Mouse (Mus musculus): ENCODE results near the gene Lrmda. TPM values are rescaled to one million over a fixed set of nuclear protein-coding genes. Genes with fewer than 3 reads are reported as not detected.
A peak's percentile ranks its signal among the peaks of the same experiment; 100 is the strongest.

Gene Lrmda
- total RNA-seq, 2 experiments from 2014 or later: 1.5 to 1.9 TPM

GRCm38 (mm10) chr14:22695448-22695847 is 675.9 kb downstream of the Lrmda start:
- DNase-seq (ENCODE audit: low spot score in 2 of 2): peak in 1 of 2 experiments; percentile 20

- DNase-seq (ENCODE audit: low spot score in 2 of 2): no peak
Observed at GRCm38 (mm10) chr14:22695931-22696365, 676.4 kb downstream of the Lrmda start.

- DNase-seq (ENCODE audit: low spot score in 2 of 2): no peak
Observed at GRCm38 (mm10) chr14:22700236-22700635, 680.7 kb downstream of the Lrmda start.

- no peak for DNase-seq (ENCODE audit: low spot score in 2 of 2)
Observed at GRCm38 (mm10) chr14:22700690-22701089, 681.2 kb downstream of the Lrmda start.

GRCm38 (mm10) chr14:22707958-22708701 is 688.6 kb downstream of the Lrmda start:
- DNase-seq (ENCODE audit: low spot score in 2 of 2): no peak

- no peak for DNase-seq (ENCODE audit: low spot score in 2 of 2)
Observed at GRCm38 (mm10) chr14:22710071-22710661, 690.7 kb downstream of the Lrmda start.

- no peak for DNase-seq (ENCODE audit: low spot score in 2 of 2)
Observed at GRCm38 (mm10) chr14:22712388-22712787, 692.9 kb downstream of the Lrmda start.

GRCm38 (mm10) chr14:22715581-22716378 is 696.3 kb downstream of the Lrmda start:
- DNase-seq (ENCODE audit: low spot score in 2 of 2): no peak

GRCm38 (mm10) chr14:22719968-22720367 is 700.5 kb downstream of the Lrmda start:
- DNase-seq (ENCODE audit: low spot score in 2 of 2): no peak

- DNase-seq (ENCODE audit: low spot score in 2 of 2): no peak
Observed at GRCm38 (mm10) chr14:22721845-22722244, 702.3 kb downstream of the Lrmda start.

- no peak for DNase-seq (ENCODE audit: low spot score in 2 of 2)
Observed at GRCm38 (mm10) chr14:22727548-22727947, 708.0 kb downstream of the Lrmda start.

- no peak for DNase-seq (ENCODE audit: low spot score in 2 of 2)
Observed at GRCm38 (mm10) chr14:22728611-22729223, 709.2 kb downstream of the Lrmda start.

GRCm38 (mm10) chr14:22738603-22739002 is 719.1 kb downstream of the Lrmda start:
- DNase-seq (ENCODE audit: low spot score in 2 of 2): no peak

- no peak for DNase-seq (ENCODE audit: low spot score in 2 of 2)
Observed at GRCm38 (mm10) chr14:22742527-22742926, 723.0 kb downstream of the Lrmda start.

GRCm38 (mm10) chr14:22743264-22743663 is 723.8 kb downstream of the Lrmda start:
- DNase-seq (ENCODE audit: low spot score in 2 of 2): no peak

- DNase-seq (ENCODE audit: low spot score in 2 of 2): no peak
Observed at GRCm38 (mm10) chr14:22744701-22745100, 725.2 kb downstream of the Lrmda start.

- no peak for DNase-seq (ENCODE audit: low spot score in 2 of 2)
Observed at GRCm38 (mm10) chr14:22745263-22745881, 725.9 kb downstream of the Lrmda start.

- DNase-seq (ENCODE audit: low spot score in 2 of 2): no peak
Observed at GRCm38 (mm10) chr14:22745882-22746480, 726.5 kb downstream of the Lrmda start.

- no peak for DNase-seq (ENCODE audit: low spot score in 2 of 2)
Observed at GRCm38 (mm10) chr14:22747816-22748215, 728.3 kb downstream of the Lrmda start.

GRCm38 (mm10) chr14:22750409-22750808 is 730.9 kb downstream of the Lrmda start:
- DNase-seq (ENCODE audit: low spot score in 2 of 2): no peak

GRCm38 (mm10) chr14:22751290-22751689 is 731.8 kb downstream of the Lrmda start:
- DNase-seq (ENCODE audit: low spot score in 2 of 2): no peak

Data from gastrocnemius, postnatal 4 days (tissue).